ENCODE assay signal across 9 mouse cellular contexts in the genomic region with DNA sequence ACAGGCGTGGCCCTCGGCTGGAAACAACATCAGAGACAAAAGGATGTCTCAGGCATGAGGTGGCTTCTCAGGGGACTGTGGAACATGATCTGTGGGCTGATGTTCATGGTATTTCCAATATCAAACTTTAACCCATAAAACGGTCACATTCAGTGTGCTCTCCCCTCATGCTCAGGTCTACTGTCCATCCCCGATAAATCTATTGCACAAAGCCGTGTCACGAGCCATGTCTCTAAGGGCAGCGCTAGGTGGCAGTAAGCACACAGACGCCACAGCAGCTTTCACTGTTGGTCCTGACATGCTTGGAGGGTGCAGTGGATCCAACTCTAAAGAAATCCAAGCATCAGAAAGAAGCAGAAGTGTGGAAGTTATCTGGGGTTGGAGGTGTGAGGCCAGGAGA. TPM values are rescaled to one million over a fixed set of nuclear protein-coding genes. Genes with fewer than 3 reads are reported as not detected.
DNase-seq lines count a peak whose midpoint lies in the region; ATAC-seq lines count a peak whose summit lies in the region.
"Had no signal": no experiment of that assay in that cellular context is flagged by ENCODE, and none has a peak within 500 bp of the region (broad histone marks: within the 10 kb centered on the region; RNA-seq: fewer than 3 reads in every experiment).

No protein-coding gene starts in this region.

- H3K36me3 ChIP-seq in hindbrain, embryonic 10.5 days = peaks cover 37% of the 10 kb centered on the region
- peaks cover 52% of the 10 kb centered on the region for H3K36me3 ChIP-seq in hindbrain, embryonic 12.5 days
- peaks cover 15% of the 10 kb centered on the region for H3K36me3 ChIP-seq in midbrain, embryonic 16.5 days (ENCODE audit: control insufficient read depth, insufficient read depth, low read length)

- no peak overlapping the region for H3K4me3 ChIP-seq in hindbrain, embryonic 10.5 days
- H3K4me3 ChIP-seq in hindbrain, embryonic 12.5 days = no peak overlapping the region
- H3K4me3 ChIP-seq in midbrain, embryonic 16.5 days (ENCODE audit: low read depth, low read length) = no peak overlapping the region
- H3K4me3 ChIP-seq: hindbrain, embryonic 15.5 days had no signal

- WGBS in hindbrain, embryonic 10.5 days = 37% methylated on average over 8 of the region's 8 CpGs
- WGBS in hindbrain, embryonic 12.5 days = 37% methylated on average over 8 of the region's 8 CpGs
- 36% methylated on average over 8 of the region's 8 CpGs for WGBS in midbrain, embryonic 16.5 days

- no peak; the same call in 1 of the 2 replicates for ATAC-seq in hindbrain, embryonic 12.5 days (ENCODE audit: low FRiP score)
- ATAC-seq in midbrain, embryonic 16.5 days = peak; percentile 71; the same call in 1 of the 2 replicates

- peak; percentile 46 for DNase-seq in hindbrain, embryonic 10.5 days (ENCODE audit: low spot score)
- peak; percentile 68 for DNase-seq in ES-CJ7 (ENCODE audit: low read depth, low spot score)
- DNase-seq in cerebellum, postnatal 14 days = peak; percentile 66
- DNase-seq in heart, postnatal 14 days = peak; percentile 39 to 46
- peak; percentile 52 to 56 for DNase-seq in left cerebral cortex, postnatal 25 days (ENCODE audit: low spot score in 2 of 2)
- DNase-seq in ovary, postnatal 14 days (ENCODE audit: low spot score) = no peak

- intact Hi-C loops in heart, postnatal 14 days (cut with DNase I) = loop anchor here (1.0 to 5.0 kb wide), 2 partner anchors 62 to 174 kb away; no protein-coding TSS in a partner anchor
- intact Hi-C loops in left cerebral cortex, postnatal 25 days (cut with DNase I) = loop anchor here (5.0 kb wide), 1 partner anchor 479 kb away; no protein-coding TSS in a partner anchor

- peaks cover 8% of the 10 kb centered on the region; the same call in 1 of the 2 replicates for H3K4me1 ChIP-seq in hindbrain, embryonic 10.5 days (replicated peaks)
- peaks cover 3% of the 10 kb centered on the region; the same call in 1 of the 2 replicates for H3K4me1 ChIP-seq in hindbrain, embryonic 12.5 days
- peaks cover 3% of the 10 kb centered on the region; the same call in 1 of the 2 replicates for H3K4me1 ChIP-seq in midbrain, embryonic 16.5 days (ENCODE audit: control insufficient read depth, insufficient read depth, low read length)
- H3K4me1 ChIP-seq: hindbrain, embryonic 15.5 days had no signal

- no peaks in the 10 kb centered on the region for H3K9me3 ChIP-seq in hindbrain, embryonic 10.5 days
- H3K9me3 ChIP-seq in hindbrain, embryonic 12.5 days (replicated peaks) = no peaks in the 10 kb centered on the region
- H3K9me3 ChIP-seq in midbrain, embryonic 16.5 days (replicated peaks; ENCODE audit: control insufficient read depth, low read length, poor library complexity, severe bottlenecking) = no peaks in the 10 kb centered on the region
- H3K9me3 ChIP-seq: hindbrain, embryonic 15.5 days had no signal

- H3K27ac ChIP-seq in hindbrain, embryonic 10.5 days = no peak overlapping the region
- no peak overlapping the region for H3K27ac ChIP-seq in hindbrain, embryonic 12.5 days
- H3K27ac ChIP-seq in midbrain, embryonic 16.5 days (ENCODE audit: low read length) = no peak overlapping the region
- H3K27ac ChIP-seq: hindbrain, embryonic 15.5 days had no signal

- H3K9ac ChIP-seq in hindbrain, embryonic 12.5 days = no peak overlapping the region
- no peak overlapping the region for H3K9ac ChIP-seq in midbrain, embryonic 16.5 days (ENCODE audit: low read depth, low read length)
- H3K9ac ChIP-seq: hindbrain, embryonic 15.5 days had no signal

- peaks cover 8% of the 10 kb centered on the region; the same call in 1 of the 2 replicates for H3K27me3 ChIP-seq in hindbrain, embryonic 10.5 days (ENCODE audit: insufficient read depth, poor library complexity, severe bottlenecking)
- H3K27me3 ChIP-seq in hindbrain, embryonic 12.5 days = no peaks in the 10 kb centered on the region
- no peaks in the 10 kb centered on the region for H3K27me3 ChIP-seq in midbrain, embryonic 16.5 days (ENCODE audit: control insufficient read depth, insufficient read depth, low read depth, low read length)
- H3K27me3 ChIP-seq: hindbrain, embryonic 15.5 days had no signal

- H3K4me2 ChIP-seq in hindbrain, embryonic 12.5 days (replicated peaks) = no peak overlapping the region
- 0 out of 2 replicates have a peak overlapping the region, but pooled peaks have one; percentile 10 for H3K4me2 ChIP-seq in midbrain, embryonic 16.5 days (ENCODE audit: low read length)
- H3K4me2 ChIP-seq: hindbrain, embryonic 15.5 days had no signal

RNA-seq across cellular contexts. Expression of a gene that starts 46.1 kb away (rescaled TPM):
- polyA plus RNA-seq in hindbrain, embryonic 10.5 days (2016; fragmentation: Nextera tagmentation; extraction: Ambion mirVana) = 38.2 and 46.9 TPM in 2 replicates
- 52.3 and 53.6 TPM in 2 replicates for polyA plus RNA-seq in hindbrain, embryonic 12.5 days (2016; fragmentation: Nextera tagmentation; extraction: Ambion mirVana)
- total RNA-seq in heart, postnatal 14 days (2021) = 10 to 100 TPM; 34.4 to 35.9 TPM
- 10 to 100 TPM; 27.1 to 28.1 TPM for total RNA-seq in left cerebral cortex, postnatal 25 days (2021)
- 35.3 and 38.5 TPM in 2 replicates for polyA plus RNA-seq in midbrain, embryonic 16.5 days (2015; fragmentation: Nextera tagmentation; extraction: Ambion mirVana)
